Mouse (Mus musculus) gastrocnemius, postnatal 14 days (tissue): ENCODE measurements around the gene Rexo1. TPM values are rescaled to one million over a fixed set of nuclear protein-coding genes. Genes with fewer than 3 reads are reported as not detected.
A peak's percentile ranks its signal among the peaks of the same experiment; 100 is the strongest.

Experiments used
- DNase-seq: peaks from one replicate; pipeline ENCODE4 v3.0.0; 2021; ENCODE audit warnings: mixed read lengths
- intact Hi-C: fragments of 180-260 bp; cut with DNase I; formaldehyde crosslinking; loops from one replicate; pipeline ENCODE4 v1.15.1; 2025; ENCODE audit warnings: low total_unique reads
- total RNA-seq, 2 experiments: library from RNA; stranded (reverse); gene quantifications; 2 replicates each; pipeline ENCODE4 v1.2.3; 2021

Rexo1 gene
- total RNA-seq, 2 experiments from 2014 or later = 9.8 to 11.1 TPM

- intact Hi-C loops = no loop called here
- no peak for DNase-seq
These were observed 7.5 kb upstream of the Rexo1 start for GRCm38 (mm10) chr10:80568876-80569275.

DNA sequence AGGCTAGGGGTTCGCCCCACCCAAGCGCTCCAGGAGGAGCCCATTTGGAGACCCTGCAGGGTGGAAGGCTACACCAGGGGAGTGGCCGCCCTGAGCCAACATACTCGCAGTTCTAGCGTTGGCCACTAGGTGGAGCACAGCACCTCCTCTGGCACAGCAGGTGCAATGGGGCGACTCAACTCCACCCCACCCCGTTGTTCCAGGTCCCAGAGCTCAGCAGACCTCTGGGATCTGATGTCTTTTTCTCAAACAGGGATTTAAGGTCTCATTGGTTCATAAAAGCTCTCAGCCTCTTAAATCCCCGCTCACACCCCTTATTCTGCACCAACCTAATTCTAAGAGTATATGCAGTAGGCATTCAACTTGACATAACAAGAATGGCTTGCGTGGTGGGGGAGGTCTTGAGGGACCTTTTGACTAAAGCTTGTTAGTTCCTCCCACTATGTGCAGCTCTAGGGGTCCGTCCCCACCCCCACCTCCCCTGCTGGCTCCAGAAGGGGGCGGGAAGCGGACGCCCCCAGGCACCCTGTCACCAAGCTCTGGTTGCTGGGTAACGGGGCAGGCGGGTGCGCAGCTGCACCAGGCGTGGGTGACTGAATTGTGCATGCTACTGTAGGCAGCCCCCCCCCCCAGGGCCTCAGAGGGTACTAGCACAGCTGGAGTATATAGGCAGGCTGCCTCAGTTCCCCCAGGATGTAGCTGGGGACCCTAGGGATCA lies 5.2 kb upstream of the Rexo1 start:
- peak; percentile 84 for DNase-seq
- intact Hi-C loops = no loop called here

DNA sequence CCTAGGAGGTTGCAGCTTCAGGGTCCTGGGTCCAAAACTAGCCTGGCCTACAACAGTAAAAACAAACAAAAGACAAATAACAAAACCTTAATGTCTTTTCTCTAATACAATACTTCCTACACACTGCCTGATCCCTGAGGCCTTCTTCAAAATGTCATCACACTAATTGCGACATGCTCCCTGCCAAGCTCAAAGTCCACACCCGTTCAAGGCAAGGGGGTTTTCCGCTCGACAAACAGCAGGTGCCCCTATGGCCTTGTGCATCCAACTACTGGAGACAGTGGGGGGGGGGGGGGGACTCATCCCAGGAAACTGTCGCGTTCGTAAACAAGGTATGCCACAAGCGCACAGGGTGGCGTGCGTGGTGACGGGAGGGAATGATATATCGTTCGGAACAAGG lies 739 bp downstream of the Rexo1 start:
- no peak for DNase-seq
- intact Hi-C loops = no loop called here

DNA sequence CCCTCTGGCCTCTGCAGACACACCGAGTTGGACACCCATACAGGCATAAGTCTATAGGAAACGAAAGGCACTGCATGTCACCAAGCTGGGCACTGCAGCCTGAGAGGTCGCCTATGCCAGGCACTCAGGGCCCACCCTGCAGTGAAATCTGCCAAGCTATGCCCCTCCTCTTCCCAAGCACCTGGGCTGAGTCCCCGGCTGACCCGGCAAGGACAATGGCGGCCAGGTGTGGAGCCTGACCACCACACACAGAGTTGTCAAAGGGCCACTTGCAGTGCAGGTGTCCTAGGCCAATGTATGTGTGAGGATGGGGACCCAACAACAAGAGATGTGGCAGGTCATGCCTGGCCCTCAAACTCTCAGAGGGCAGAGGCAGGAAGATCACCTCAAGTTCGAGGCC lies 1.9 kb downstream of the Rexo1 start:
- no peak for DNase-seq
- intact Hi-C loops = no loop called here

DNA sequence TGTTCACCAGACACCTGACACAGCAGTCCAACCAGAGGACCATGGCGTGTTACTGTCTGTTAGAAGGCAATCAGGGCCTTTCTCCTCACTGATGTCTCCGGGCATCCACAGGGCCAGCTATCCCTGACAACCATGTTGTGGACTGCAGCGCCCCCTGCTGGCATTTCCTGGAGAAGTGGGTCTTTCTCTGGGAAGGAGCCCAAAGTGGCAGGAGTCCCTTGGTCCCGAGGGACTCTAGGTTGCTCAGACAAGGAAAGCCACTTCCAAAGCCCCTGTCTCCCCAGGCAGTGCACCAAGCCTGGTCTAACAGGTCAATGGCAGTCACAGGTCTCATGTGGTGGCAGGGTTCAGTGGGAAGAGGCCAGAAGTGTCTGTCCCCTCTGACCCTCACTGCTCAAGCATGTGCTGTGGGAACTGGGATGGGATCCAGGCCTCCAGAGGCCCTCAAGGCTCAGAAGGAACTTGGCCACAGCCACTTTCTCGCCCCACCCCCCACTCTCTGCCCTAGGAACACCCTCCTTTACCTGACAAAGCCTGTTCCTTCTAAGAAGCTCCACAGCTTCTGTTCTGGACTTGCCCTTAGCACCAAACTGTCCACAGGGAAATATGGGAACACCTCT lies 3.9 kb downstream of the Rexo1 start:
- intact Hi-C loops = no loop called here
- peak; percentile 75 for DNase-seq

- intact Hi-C loops = no loop called here
These were observed 7.4 kb downstream of the Rexo1 start for GRCm38 (mm10) chr10:80553997-80554396.

GRCm38 (mm10) chr10:80553575-80553974 lies 7.8 kb downstream of the Rexo1 start:
- intact Hi-C loops = no loop called here
- DNase-seq = no peak

More at GRCm38 (mm10) chr10:80553997-80554396, 7.4 kb downstream of the Rexo1 start:
- DNase-seq = no peak

GRCm38 (mm10) chr10:80552364-80552763 lies 9.0 kb downstream of the Rexo1 start:
- intact Hi-C loops = no loop called here
- no peak for DNase-seq

GRCm38 (mm10) chr10:80549279-80549678 lies 12.1 kb downstream of the Rexo1 start:
- DNase-seq = no peak
- intact Hi-C loops = loop anchor here (5.0 kb wide), 1 partner anchor 102 kb away; no protein-coding TSS in a partner anchor

DNA sequence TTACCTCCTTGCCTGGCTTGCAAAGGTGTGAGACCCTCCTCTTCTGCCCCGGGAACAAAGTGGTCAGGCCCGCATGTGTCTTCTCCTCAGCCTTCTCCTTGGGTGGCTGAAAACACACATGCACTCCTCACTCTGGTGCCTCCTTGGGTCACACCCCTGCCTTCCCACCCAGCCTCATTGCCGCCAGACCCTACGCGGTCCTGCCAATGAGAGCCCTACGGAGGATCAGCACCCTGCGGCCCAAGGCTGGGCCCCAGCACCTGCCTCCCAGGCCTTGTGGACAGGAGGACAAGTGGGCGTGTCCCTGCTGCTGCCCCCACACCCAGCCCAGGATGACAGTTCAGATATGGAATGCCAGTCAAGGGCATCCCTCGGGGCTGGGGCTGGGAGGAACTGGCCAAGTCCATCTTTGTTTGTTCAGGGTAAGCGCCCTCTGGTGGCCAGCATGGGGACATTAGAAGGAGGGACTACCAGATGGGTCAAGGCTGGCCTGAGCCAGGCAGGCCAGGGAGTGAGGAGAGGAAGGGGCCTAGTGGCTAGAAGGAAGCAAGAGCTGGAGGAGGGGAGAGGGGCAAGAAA lies 12.8 kb downstream of the Rexo1 start:
- DNase-seq = peak; percentile 70
- intact Hi-C loops = loop anchor here (5.0 kb wide), 1 partner anchor 101 kb away; no protein-coding TSS in a partner anchor

DNA sequence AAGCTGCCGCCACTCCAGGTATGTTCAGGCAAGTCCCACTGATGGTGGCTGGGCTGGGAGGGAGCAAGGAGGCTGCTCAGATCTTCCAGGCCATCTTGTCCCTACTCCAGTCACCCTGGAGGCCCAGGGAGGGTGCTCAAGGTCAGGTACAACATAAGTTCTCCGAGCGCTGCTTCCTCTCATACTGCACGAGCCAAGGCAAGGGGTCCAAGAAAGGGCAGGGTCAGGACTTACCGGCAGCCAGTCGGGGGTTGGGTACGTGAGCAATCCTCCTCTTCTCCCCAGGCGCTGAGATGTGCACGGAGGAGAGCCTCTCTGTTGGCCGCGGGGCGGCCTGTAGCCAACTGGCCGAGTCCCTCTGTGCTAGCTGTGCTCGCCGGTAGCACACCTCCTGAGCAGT lies 13.8 kb downstream of the Rexo1 start:
- intact Hi-C loops = loop anchor here (5.0 kb wide), 1 partner anchor 100 kb away; no protein-coding TSS in a partner anchor
- no peak for DNase-seq

GRCm38 (mm10) chr10:80546945-80547344 lies 14.4 kb downstream of the Rexo1 start:
- intact Hi-C loops = loop anchor here (5.0 kb wide), 1 partner anchor 100 kb away; no protein-coding TSS in a partner anchor
- DNase-seq = no peak

DNA sequence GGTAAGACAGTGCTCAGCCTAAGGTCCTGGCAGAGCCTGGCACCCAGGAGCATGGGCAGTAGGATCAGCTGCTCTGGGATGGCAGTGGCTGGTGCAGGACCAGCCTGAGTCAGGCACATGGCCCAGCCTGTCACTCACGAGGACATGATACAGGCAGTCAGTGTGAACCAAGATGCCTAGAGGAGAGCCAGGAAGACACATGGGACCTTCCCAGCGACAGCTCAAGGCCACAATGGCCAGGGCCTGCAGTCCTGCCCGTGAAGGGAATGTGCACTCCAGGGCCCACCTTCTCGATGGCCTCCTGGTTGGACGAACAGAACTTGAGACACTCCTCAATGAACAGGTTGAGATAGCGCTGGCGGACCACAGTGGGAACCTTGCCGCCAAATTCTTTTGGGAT lies 15.8 kb downstream of the Rexo1 start:
- intact Hi-C loops = loop anchor here (5.0 kb wide), 1 partner anchor 98 kb away; no protein-coding TSS in a partner anchor
- DNase-seq = no peak

DNA sequence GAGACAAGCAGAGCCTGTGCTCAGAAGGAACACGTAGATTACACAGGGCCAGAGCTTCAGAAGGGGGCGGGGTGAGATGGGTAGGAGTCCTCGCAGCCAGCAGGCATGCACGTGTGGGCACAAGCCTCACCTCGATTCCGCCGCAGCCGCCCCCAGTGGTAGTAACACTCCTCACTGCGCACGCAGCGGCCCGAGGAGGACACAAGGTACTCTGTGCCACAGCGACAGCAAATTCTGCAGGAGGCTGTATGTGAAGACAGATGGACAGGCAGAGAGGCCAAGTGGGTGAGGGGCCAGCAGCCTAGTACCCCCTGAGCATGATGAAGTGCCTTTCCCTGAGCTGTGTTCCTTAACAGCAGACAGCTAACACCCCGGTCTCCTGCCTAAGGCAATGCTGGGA lies 17.5 kb downstream of the Rexo1 start:
- intact Hi-C loops = no loop called here

GRCm38 (mm10) chr10:80539493-80539892 lies 21.9 kb downstream of the Rexo1 start:
- intact Hi-C loops = no loop called here
- no peak for DNase-seq

More for the DNA sequence above, 17.5 kb downstream of the Rexo1 start:
- no peak for DNase-seq

GRCm38 (mm10) chr10:80538710-80539394 lies 22.5 kb downstream of the Rexo1 start, which contains the start of gene Atp8b3:
Gene Atp8b3 (minus strand): TSS chr10:80539124.
- intact Hi-C loops = no loop called here
- DNase-seq = peak; percentile 74

GRCm38 (mm10) chr10:80538180-80538579 lies 23.2 kb downstream of the Rexo1 start:
- no peak for DNase-seq
- intact Hi-C loops = no loop called here

GRCm38 (mm10) chr10:80535711-80536110 lies 25.6 kb downstream of the Rexo1 start:
- no peak for DNase-seq
- intact Hi-C loops = no loop called here

GRCm38 (mm10) chr10:80535071-80535470 lies 26.3 kb downstream of the Rexo1 start:
- no peak for DNase-seq
- intact Hi-C loops = no loop called here

GRCm38 (mm10) chr10:80533704-80534103 lies 27.7 kb downstream of the Rexo1 start:
- no peak for DNase-seq
- intact Hi-C loops = no loop called here
